Mouse (Mus musculus) intestine, postnatal 0 days (tissue): ENCODE results near the gene Tyw5. TPM values are rescaled to one million over a fixed set of nuclear protein-coding genes. Genes with fewer than 3 reads are reported as not detected.

Experiments
- ATAC-seq: fragments of 200-750 bp; cut with Nextera tagmentation; 2 replicates; pipeline ENCODE4 v1.8.0; 2017; ENCODE audit warnings: mild to moderate bottlenecking, moderate TSS enrichment, moderate library complexity
- H3K27ac ChIP-seq: fragments of 300-500 bp; sonication (generic); 2 replicates; pipeline ENCODE4 v1.5.1; 2014; ENCODE audit warnings: mild to moderate bottlenecking, low read depth, low read length, moderate library complexity
- H3K27me3 ChIP-seq: fragments of 300-500 bp; sonication (generic); replicated peaks from 2 replicates; pipeline ENCODE4 v1.6.1; 2014; ENCODE audit warnings: low read length, mixed read lengths; ENCODE audit not compliant: control insufficient read depth, insufficient read depth
- H3K36me3 ChIP-seq: fragments of 300-500 bp; sonication (generic); 2 replicates; pipeline ENCODE4 v1.6.1; 2014; ENCODE audit warnings: mild to moderate bottlenecking, moderate library complexity; ENCODE audit not compliant: control insufficient read depth, insufficient read depth
- H3K4me1 ChIP-seq: fragments of 300-500 bp; sonication (generic); replicated peaks from 2 replicates; pipeline ENCODE4 v1.6.1; 2014; ENCODE audit warnings: antibody characterized with exemption, low read length, mixed read lengths; ENCODE audit not compliant: control insufficient read depth, insufficient read depth
- H3K4me2 ChIP-seq: fragments of 300-500 bp; sonication (generic); replicated peaks from 2 replicates; pipeline ENCODE4 v1.6.1; 2014; ENCODE audit warnings: low read depth, mild to moderate bottlenecking, moderate library complexity
- H3K4me3 ChIP-seq: fragments of 300-500 bp; sonication (generic); 2 replicates; pipeline ENCODE4 v1.5.1; 2014; ENCODE audit warnings: low read depth, low read length
- H3K9ac ChIP-seq: fragments of 300-500 bp; sonication (generic); 2 replicates; pipeline ENCODE4 v1.6.1; 2014; ENCODE audit warnings: mild to moderate bottlenecking, low read depth, low read length
- H3K9me3 ChIP-seq: fragments of 300-500 bp; sonication (generic); 2 replicates; pipeline ENCODE4 v1.6.1; 2016; ENCODE audit warnings: mixed run types; ENCODE audit not compliant: control insufficient read depth
- CTCF ChIP-seq: sonication (generic); IDR thresholded peaks from 2 replicates; pipeline ENCODE4 v1.5.1; 2016; ENCODE audit warnings: low read depth, mild to moderate bottlenecking, control low read depth, antibody characterized with exemption, moderate library complexity
- WGBS: fragments of 180-500 bp; shearing (Covaris S2); extraction: QIAGEN DNeasy Blood & Tissue Kit; methylation state at CpG from one replicate; pipeline ENCODE4 v1.1.7; 2014; 5-methylcytosine and 5-hydroxymethylcytosine counted together
- polyA plus RNA-seq: library from polyadenylated mRNA; unstranded; fragments of >200 nt; fragmentation: Nextera tagmentation; extraction: Ambion mirVana; gene quantifications from 2 replicates; pipeline ENCODE4 v1.2.1, GENCODE M21; 2015

The Tyw5 gene
- polyA plus RNA-seq, 1 experiment from 2014 or later: 15.4 TPM

DNA sequence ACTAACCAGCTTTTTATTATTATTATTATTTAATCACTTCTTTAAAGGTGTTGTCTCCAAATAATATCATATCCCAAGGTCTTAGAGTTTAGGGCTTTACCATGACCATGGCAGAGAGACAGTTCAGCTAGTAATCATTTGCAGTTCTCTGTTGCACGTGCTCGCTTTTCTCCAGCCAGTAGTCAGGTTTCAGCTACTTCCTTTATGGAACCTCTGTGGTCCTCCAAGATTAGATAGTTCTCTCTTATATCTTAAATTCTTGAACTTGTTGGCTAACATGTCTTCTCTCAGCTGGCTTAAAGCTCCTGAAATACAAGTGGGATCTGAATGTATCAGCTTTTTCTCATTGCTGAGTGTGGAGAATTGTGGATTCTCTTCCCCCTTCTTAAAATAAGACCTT is 2.1 kb upstream of the Tyw5 start:
- WGBS: 85% methylated on average over 2 of the region's 2 CpGs
- Histone ChIP-seq H3K36me3 (peaks cover 20% of the 10 kb centered on the region), H3K27me3 (no peaks in the 10 kb centered on the region), H3K9ac (no peak overlapping the region), H3K4me3 (no peak overlapping the region), H3K4me2 (no peak overlapping the region), H3K27ac (no peak overlapping the region), H3K9me3 (no peaks in the 10 kb centered on the region), H3K4me1 (no peaks in the 10 kb centered on the region)
- no peak for ATAC-seq
- TF ChIP-seq CTCF: no peak

DNA sequence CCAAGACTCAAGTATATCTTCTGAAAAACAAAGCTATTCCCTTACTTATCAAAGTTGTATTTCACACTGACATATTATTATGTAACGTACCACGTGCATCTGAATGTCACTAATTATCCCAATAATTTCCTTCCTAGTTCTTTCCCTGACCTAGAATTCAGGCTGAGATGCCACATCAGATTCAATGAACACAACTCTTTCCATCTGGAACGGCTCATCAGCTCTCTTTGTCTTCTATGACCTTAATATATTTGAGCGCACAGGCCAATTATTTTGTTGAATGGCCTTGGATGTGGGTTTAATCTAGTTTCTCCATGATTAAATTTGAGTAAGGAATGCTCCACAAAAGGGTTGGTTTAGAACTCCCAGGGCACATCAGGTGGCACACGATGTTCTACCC is 4.8 kb downstream of the Tyw5 start:
- no peak for ATAC-seq
- Histone ChIP-seq H3K36me3 (peaks cover 17% of the 10 kb centered on the region), H3K27ac (no peak overlapping the region), H3K4me1 (no peaks in the 10 kb centered on the region), H3K9ac (no peak overlapping the region), H3K4me2 (no peak overlapping the region), H3K9me3 (no peaks in the 10 kb centered on the region), H3K4me3 (no peak overlapping the region), H3K27me3 (no peaks in the 10 kb centered on the region)
- TF ChIP-seq CTCF: no peak
- 90% methylated on average over 5 of the region's 5 CpGs for WGBS

DNA sequence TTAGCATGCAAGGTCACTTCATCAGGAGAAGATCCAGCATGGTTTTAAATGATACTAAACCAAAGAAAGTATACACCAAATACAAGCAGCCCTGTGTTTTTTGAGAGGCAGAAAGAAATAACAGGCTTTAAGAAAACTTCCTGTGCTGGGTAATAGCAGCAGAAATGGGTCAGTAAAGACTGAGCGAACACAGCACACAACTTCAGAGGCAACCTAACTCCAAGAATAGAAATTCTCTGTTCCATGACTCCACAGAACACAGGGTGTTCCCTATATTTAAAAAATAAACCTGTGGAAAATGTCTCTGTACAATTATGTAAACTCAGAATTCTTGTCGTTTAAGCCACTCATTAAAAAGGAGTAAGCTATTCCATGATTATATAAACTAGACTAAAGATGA is 6.0 kb downstream of the Tyw5 start:
- no peak for ATAC-seq
- no peak overlapping the region for H3K9ac ChIP-seq
- H3K27me3 ChIP-seq: no peaks in the 10 kb centered on the region
- no peaks in the 10 kb centered on the region for H3K9me3 ChIP-seq
- H3K4me1 ChIP-seq: no peaks in the 10 kb centered on the region
- TF ChIP-seq CTCF: no peak
- WGBS: 79% methylated on average over 2 of the region's 2 CpGs
- H3K4me3 ChIP-seq: no peak overlapping the region
- H3K27ac ChIP-seq: no peak overlapping the region
- no peak overlapping the region for H3K4me2 ChIP-seq
- peaks cover 20% of the 10 kb centered on the region for H3K36me3 ChIP-seq

DNA sequence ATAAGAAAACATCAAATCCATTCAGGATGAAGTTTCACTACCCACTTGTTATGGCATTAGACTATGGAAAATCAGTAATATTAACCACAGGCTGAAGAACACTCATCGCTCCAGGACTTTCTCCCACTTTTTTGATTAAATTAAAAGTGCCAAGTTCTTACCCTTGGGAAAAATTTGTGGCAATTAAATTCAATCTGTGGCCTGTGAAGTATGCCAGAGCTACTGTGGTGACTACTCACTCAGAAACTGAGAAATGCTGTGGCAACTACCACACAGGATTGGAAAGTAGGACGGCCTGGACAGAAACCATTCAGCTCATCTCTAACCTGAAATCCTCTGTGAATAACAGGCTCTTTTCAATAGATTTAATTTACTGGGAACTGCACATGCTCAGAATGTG is 6.6 kb downstream of the Tyw5 start:
- Histone ChIP-seq H3K9me3 (no peaks in the 10 kb centered on the region), H3K4me3 (no peak overlapping the region), H3K4me1 (no peaks in the 10 kb centered on the region), H3K4me2 (no peak overlapping the region), H3K9ac (no peak overlapping the region), H3K27me3 (no peaks in the 10 kb centered on the region), H3K36me3 (peaks cover 24% of the 10 kb centered on the region), H3K27ac (no peak overlapping the region)
- ATAC-seq: no peak
- 88% methylated on average over 2 of the region's 2 CpGs for WGBS
- TF ChIP-seq CTCF: no peak

DNA sequence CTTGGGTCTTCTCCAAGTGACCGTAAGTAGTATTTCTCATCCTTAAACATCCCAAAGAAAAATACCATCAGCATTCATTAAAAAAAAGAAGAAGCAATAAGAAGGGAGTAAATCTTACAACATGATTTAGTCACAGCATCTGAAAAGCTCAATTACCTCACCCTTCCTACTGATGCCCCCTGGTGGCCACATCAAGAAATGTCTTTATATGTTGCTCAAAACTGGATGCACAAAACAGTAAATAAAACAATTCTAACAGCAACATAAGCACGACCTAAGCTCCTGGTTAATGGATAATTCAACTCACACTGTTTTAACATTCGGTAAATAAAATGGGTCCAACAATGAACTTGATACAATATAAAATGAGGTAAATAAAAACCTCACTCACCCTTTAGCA is 12.8 kb downstream of the Tyw5 start:
- Histone ChIP-seq H3K27ac (no peak overlapping the region), H3K4me2 (no peak overlapping the region), H3K9ac (no peak overlapping the region), H3K4me3 (no peak overlapping the region), H3K4me1 (no peaks in the 10 kb centered on the region), H3K27me3 (no peaks in the 10 kb centered on the region), H3K9me3 (no peaks in the 10 kb centered on the region), H3K36me3 (peaks cover 40% of the 10 kb centered on the region)
- ATAC-seq: no peak
- peak; percentile 82 for TF ChIP-seq CTCF
- 65% methylated on average over 3 of the region's 3 CpGs for WGBS

DNA sequence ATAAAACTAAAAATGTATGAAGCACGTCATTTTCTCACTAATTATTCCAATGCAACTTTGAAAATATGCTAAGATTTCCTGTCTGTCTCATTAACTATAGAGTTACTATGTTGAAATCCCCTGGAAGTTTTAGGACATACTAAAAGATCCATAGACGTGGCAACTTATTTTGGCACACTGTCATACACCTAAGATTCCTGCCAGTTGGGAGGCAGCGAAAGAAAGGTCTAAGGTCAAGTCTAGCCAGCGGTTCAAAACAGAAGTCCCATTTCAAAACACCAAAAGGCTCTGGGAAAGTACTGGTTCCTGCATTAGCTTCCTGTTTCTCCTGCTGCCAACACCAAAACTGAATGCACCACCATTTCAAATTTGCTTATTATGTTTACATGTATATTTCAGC is 14.5 kb downstream of the Tyw5 start:
- Histone ChIP-seq H3K27me3 (no peaks in the 10 kb centered on the region), H3K4me1 (no peaks in the 10 kb centered on the region), H3K9me3 (no peaks in the 10 kb centered on the region), H3K36me3 (peaks cover 38% of the 10 kb centered on the region), H3K4me2 (no peak overlapping the region), H3K27ac (no peak overlapping the region), H3K4me3 (no peak overlapping the region), H3K9ac (no peak overlapping the region)
- no peak for TF ChIP-seq CTCF
- WGBS: 87% methylated on average over 4 of the region's 4 CpGs
- no peak for ATAC-seq
